Mouse (Mus musculus): ENCODE measurements around the gene Insc. TPM values are rescaled to one million over a fixed set of nuclear protein-coding genes. Genes with fewer than 3 reads are reported as not detected.

The Insc gene
- total RNA-seq, 4 experiments from 2014 or later, result 4.0 to 5.2 (median 4.7) TPM

Other genes with a start within 250 kb of the Insc start
- 1 to 10 TPM; 1.6 to 2.3 (median 2.2) TPM for gene Cyp2r1, start 180.7 kb upstream of the Insc start, total RNA-seq (2022)
- 1 to 10 TPM in 3 of 4 experiments, not detected in 1; 1.3 to 3.9 (median 2.4) TPM for gene Calca, start 107.3 kb upstream of the Insc start, total RNA-seq (2022)
- under 1 TPM in 3 of 4 experiments, not detected in 1; 0.45 to 0.51 (median 0.50) TPM for gene Calcb, start 25.1 kb upstream of the Insc start, total RNA-seq (2022)